Mouse (Mus musculus) embryo, embryonic 10 days (tissue): ENCODE measurements around the gene Aagab.

ENCODE experiments used
- DNase-seq: peaks from one replicate; pipeline ENCODE4 v3.0.0-alpha.2; 2015; ENCODE audit warnings: low spot score

Aagab gene

GRCm38 (mm10) chr9:63606594-63606993 is 4.1 kb downstream of the Aagab start:
- no peak for DNase-seq

- DNase-seq = no peak
These were observed 5.5 kb downstream of the Aagab start for GRCm38 (mm10) chr9:63608006-63608405.

GRCm38 (mm10) chr9:63609246-63609645 is 6.8 kb downstream of the Aagab start:
- DNase-seq = no peak

GRCm38 (mm10) chr9:63609776-63610175 is 7.3 kb downstream of the Aagab start:
- no peak for DNase-seq

GRCm38 (mm10) chr9:63610231-63610630 is 7.8 kb downstream of the Aagab start:
- DNase-seq = no peak

GRCm38 (mm10) chr9:63610841-63611366 is 8.4 kb downstream of the Aagab start:
- peak; percentile 53 for DNase-seq

- no peak for DNase-seq
These were observed 9.5 kb downstream of the Aagab start for GRCm38 (mm10) chr9:63611967-63612366.

GRCm38 (mm10) chr9:63612565-63613515 is 10.4 kb downstream of the Aagab start:
- DNase-seq = peak; percentile 62

- DNase-seq = no peak
These were observed 11.1 kb downstream of the Aagab start for GRCm38 (mm10) chr9:63613569-63613968.

- no peak for DNase-seq
These were observed 11.8 kb downstream of the Aagab start for GRCm38 (mm10) chr9:63614018-63614985.

GRCm38 (mm10) chr9:63617967-63618366 is 15.5 kb downstream of the Aagab start:
- no peak for DNase-seq

GRCm38 (mm10) chr9:63623895-63624569 is 21.6 kb downstream of the Aagab start:
- DNase-seq = no peak

GRCm38 (mm10) chr9:63625090-63625756 is 22.8 kb downstream of the Aagab start:
- DNase-seq = no peak

- no peak for DNase-seq
These were observed 29.6 kb downstream of the Aagab start for GRCm38 (mm10) chr9:63632045-63632444.

GRCm38 (mm10) chr9:63632924-63633323 is 30.5 kb downstream of the Aagab start:
- no peak for DNase-seq

- DNase-seq = no peak
These were observed 30.9 kb downstream of the Aagab start for GRCm38 (mm10) chr9:63633334-63633733.

- DNase-seq = no peak
These were observed 33.7 kb downstream of the Aagab start for GRCm38 (mm10) chr9:63636113-63636512.

- DNase-seq = no peak
These were observed 39.7 kb downstream of the Aagab start for GRCm38 (mm10) chr9:63641983-63642646.

- DNase-seq = no peak
These were observed 41.6 kb downstream of the Aagab start for GRCm38 (mm10) chr9:63644011-63644410.

- no peak for DNase-seq
These were observed 42.6 kb downstream of the Aagab start for GRCm38 (mm10) chr9:63645084-63645483.
